Mouse (Mus musculus): ENCODE measurements around the gene Xlr5b.
"Not testable (repeated sequence)": the region's sequence is repeated elsewhere in the genome, so short reads cannot be mapped to it uniquely, and the experiment has no call there.

The Xlr5b gene

DNA sequence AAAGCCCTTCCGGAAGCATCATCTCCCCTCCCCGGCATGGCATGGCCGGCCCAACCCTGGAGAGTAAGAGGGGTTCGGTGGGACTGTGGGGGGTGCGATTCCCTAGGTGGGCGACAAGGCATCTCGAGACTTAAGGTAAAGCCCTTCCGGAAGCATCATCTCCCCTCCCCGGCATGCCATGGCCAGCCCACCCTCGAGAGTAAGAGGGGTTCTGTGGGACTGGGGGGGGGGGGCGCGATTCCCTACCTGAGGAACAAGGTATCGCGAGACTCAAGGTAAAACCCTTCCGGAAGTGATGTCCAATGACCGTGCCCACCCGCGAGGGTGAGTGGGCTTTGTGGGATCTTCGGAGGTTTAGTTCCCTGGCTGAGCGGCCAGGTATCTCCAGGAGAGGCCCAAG is at the start of gene Xlr5b:
Gene Xlr5b, plus strand, starts transcription at position 301 of the 400 bp plus-strand sequence.
- DNase-seq (ENCODE audit: low spot score) = not testable (repeated sequence)

DNA sequence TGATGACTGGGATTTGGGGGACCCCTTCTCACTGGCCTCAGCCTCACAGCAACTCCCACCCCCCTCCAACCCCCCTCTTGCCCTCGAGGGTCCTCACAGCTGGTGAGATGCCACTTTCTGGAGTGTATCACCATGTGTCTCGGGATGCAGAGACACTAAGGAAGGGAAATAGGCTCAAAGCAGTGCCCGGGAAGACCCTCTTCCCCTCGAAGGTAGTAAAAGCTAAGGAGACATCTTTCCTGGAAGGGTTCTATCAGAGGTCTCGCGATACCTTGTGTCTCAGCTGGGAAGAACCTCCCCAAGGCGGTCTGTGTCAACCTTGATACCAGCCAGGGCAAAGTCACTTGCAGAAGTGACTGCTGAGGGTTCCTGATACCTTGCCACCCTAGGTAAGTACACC is 31.8 kb upstream of the Xlr5b start, which contains the start of gene Gm14685:
Gene Gm14685, plus strand, starts transcription at position 301 of the 400 bp plus-strand sequence.
- DNase-seq (ENCODE audit: low spot score) = not testable (repeated sequence)

DNA sequence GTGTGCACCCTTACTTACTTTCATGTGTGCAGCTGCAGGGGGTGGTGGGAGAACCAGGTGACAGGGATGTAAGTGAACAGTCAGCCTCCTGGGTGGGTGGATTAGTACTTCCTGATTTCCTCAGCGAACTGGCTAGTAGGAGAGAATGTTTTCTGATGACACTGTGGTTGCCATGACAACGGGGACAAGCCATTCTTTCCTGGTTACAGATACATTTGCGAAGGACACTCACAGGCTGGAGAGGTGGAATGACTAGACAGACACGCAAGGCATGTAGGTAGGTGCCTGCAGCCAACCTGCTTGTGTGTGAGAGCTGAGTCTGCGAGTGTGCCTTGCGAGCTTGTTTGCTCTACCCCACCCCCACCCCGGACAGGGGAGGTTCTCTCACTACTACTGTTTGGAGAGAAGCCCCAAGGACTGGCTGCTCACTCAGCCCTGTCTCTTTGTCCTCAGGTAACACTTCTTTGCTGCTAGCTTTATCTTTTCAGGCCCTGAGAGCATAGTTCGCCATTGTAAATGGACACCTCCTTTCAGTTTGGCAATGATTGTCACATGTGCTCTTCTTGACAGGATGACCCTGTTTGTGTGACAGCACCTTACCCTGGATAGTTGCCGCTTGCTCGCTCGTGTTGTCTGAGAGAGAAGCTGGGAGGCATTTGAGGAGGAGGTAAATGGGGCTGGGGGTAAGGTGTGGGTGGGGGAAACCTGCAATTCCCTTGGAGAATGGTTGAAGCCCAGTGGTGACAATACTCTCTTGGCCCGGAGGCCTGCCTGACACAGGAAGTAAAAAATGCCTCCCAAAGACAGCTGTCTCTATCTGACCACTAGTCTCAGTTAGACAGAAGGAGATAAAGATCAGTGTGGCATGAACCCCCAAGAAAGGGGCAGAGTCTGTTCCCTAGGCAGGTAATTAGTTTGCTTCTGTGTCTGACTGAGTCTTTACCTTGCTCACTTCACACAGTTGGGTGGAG is 25.5 kb upstream of the Xlr5b start:
- DNase-seq (ENCODE audit: low spot score) = not testable (repeated sequence)

DNA sequence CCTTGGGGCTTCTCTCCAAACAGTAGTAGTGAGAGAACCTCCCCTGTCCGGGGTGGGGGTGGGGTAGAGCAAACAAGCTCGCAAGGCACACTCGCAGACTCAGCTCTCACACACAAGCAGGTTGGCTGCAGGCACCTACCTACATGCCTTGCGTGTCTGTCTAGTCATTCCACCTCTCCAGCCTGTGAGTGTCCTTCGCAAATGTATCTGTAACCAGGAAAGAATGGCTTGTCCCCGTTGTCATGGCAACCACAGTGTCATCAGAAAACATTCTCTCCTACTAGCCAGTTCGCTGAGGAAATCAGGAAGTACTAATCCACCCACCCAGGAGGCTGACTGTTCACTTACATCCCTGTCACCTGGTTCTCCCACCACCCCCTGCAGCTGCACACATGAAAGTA is 5.4 kb upstream of the Xlr5b start:
- not testable (repeated sequence) for DNase-seq (ENCODE audit: low spot score)

DNA sequence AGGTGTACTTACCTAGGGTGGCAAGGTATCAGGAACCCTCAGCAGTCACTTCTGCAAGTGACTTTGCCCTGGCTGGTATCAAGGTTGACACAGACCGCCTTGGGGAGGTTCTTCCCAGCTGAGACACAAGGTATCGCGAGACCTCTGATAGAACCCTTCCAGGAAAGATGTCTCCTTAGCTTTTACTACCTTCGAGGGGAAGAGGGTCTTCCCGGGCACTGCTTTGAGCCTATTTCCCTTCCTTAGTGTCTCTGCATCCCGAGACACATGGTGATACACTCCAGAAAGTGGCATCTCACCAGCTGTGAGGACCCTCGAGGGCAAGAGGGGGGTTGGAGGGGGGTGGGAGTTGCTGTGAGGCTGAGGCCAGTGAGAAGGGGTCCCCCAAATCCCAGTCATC is 754 bp downstream of the Xlr5b start, which contains the start of gene DXBay18:
Gene DXBay18, minus strand, starts transcription at position 101 of the 400 bp plus-strand sequence.
- DNase-seq (ENCODE audit: low spot score) = not testable (repeated sequence)

DNA sequence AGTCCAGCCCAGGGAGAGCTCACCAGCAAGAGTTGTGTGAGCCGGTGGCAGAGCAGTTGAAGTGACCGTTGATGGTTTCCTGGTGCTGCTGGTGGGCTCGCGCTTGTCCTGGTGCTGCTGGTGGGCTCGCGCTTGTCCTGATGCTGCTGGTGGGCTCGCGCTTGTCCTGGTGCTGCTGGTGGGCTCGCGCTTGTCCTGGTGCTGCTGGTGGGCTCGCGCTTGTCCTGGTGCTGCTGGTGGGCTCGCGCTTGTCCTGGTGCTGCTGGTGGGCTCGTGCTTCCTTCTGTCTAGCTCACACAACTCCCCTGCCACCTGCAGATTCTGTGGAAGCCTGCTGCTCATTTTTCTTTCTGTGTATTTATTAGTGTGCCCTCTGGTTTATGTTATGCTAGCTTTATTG is 28.3 kb downstream of the Xlr5b start, which contains the start of gene Spin2d:
Gene Spin2d, minus strand, starts transcription at position 101 of the 400 bp plus-strand sequence.
- not testable (repeated sequence) for DNase-seq (ENCODE audit: low spot score)

DNA sequence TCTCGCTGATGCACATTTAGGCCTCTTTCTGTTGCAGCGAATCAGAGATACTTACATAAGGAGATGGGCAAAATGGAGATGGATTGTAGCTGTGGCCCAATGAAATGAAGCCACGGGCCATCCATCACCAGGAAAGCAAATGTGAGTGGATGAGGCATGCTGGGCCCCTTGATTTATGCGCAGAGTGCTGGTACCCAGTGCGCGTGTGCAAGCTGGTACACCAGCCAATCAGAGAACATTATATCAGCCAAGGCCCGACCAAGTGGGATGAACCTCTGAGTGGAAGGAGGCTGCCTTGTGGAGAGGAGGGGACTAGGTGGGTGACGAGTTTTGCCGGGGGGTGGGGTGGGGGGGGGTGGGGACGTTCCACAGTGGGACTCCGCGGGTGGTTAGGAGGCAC is 43.3 kb downstream of the Xlr5b start, which contains the start of gene Xlr3b:
Gene Xlr3b, plus strand, starts transcription at position 274 of the 400 bp plus-strand sequence.
- not testable (repeated sequence) for DNase-seq (ENCODE audit: low spot score)
